Mouse (Mus musculus) C2C12 (cell line): ENCODE measurements around the gene Gm11564.
"Not testable (repeated sequence)": the region's sequence is repeated elsewhere in the genome, so short reads cannot be mapped to it uniquely, and the experiment has no call there.

Experiments
- CTCF ChIP-seq: IDR thresholded peaks from one replicate; pipeline ENCODE4 v1.5.1; 2011; ENCODE audit not compliant: control insufficient read depth, insufficient read depth, insufficient read length
- USF1 ChIP-seq: IDR thresholded peaks from one replicate; pipeline ENCODE4 v1.6.1; 2011; ENCODE audit warnings: low read depth, mild to moderate bottlenecking, control low read depth, moderate library complexity

- TF ChIP-seq USF1, CTCF: not testable (repeated sequence)
Observed at GRCm38 (mm10) chr11:99798832-99799231, 16.6 kb downstream of the Gm11564 start, which contains the start of gene Gm11569.
